In the genomic region with DNA sequence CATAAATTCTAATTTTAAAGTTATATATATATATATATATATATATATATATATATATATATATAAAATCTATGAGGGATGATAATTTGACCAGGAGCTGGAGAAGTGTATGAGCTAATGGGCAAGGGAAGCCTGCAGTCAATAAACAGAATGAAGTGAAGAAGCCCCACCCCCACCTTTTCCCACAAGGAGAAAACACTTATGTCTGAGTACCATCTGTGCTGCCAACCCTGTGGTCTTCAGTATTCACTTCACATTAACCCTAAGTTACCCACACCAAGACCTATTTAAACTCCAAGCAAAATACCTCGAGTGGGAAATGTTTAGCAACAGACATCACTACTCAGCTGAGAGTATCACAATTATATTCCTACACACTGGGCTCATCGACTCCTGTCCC, we compare ENCODE assay signal across 15 mouse cellular contexts. TPM values are rescaled to one million over a fixed set of nuclear protein-coding genes. Genes with fewer than 3 reads are reported as not detected.
DNase-seq lines count a peak whose midpoint lies in the region; ATAC-seq lines count a peak whose summit lies in the region.
"Had no signal": no experiment of that assay in that cellular context is flagged by ENCODE, and none has a peak within 500 bp of the region (broad histone marks: within the 10 kb centered on the region; RNA-seq: fewer than 3 reads in every experiment).

No protein-coding gene starts in this region.

- H3K4me2 ChIP-seq in neural tube, embryonic 13.5 days = peak overlapping the region; percentile 45
- no peak overlapping the region for H3K4me2 ChIP-seq in hindbrain, embryonic 12.5 days (replicated peaks)
- peak overlapping the region; percentile 45; the same call in 1 of the 2 replicates for H3K4me2 ChIP-seq in midbrain, embryonic 14.5 days (ENCODE audit: low read length)

- peak overlapping the region; percentile 84 for H3K27ac ChIP-seq in neural tube, embryonic 13.5 days (replicated peaks)
- peak overlapping the region; percentile 85 for H3K27ac ChIP-seq in hindbrain, embryonic 12.5 days
- peak overlapping the region; percentile 82 for H3K27ac ChIP-seq in midbrain, embryonic 14.5 days (replicated peaks; ENCODE audit: low read depth, low read length)
- H3K27ac ChIP-seq in embryonic facial prominence, embryonic 10.5 days (replicated peaks) = no peak overlapping the region
- H3K27ac ChIP-seq: gastrocnemius, adult 2 months; heart, embryonic 10.5 days; limb, embryonic 15.5 days had no signal

- peaks cover 46% of the 10 kb centered on the region for H3K4me1 ChIP-seq in neural tube, embryonic 13.5 days (replicated peaks)
- peaks cover 39% of the 10 kb centered on the region for H3K4me1 ChIP-seq in hindbrain, embryonic 12.5 days
- H3K4me1 ChIP-seq in midbrain, embryonic 14.5 days (ENCODE audit: control insufficient read depth, insufficient read depth, low read length) = peaks cover 28% of the 10 kb centered on the region
- peaks cover 37% of the 10 kb centered on the region for H3K4me1 ChIP-seq in embryonic facial prominence, embryonic 10.5 days

- H3K9me3 ChIP-seq in neural tube, embryonic 13.5 days = no peaks in the 10 kb centered on the region
- no peaks in the 10 kb centered on the region for H3K9me3 ChIP-seq in hindbrain, embryonic 12.5 days (replicated peaks)
- no peaks in the 10 kb centered on the region for H3K9me3 ChIP-seq in midbrain, embryonic 14.5 days (ENCODE audit: control insufficient read depth, low read length)
- H3K9me3 ChIP-seq in embryonic facial prominence, embryonic 10.5 days = no peaks in the 10 kb centered on the region
- H3K9me3 ChIP-seq: heart, embryonic 10.5 days; limb, embryonic 15.5 days; neural tube, embryonic 12.5 days had no signal

- no peak for ATAC-seq in neural tube, embryonic 13.5 days (ENCODE audit: low read depth)
- ATAC-seq in hindbrain, embryonic 12.5 days (ENCODE audit: low FRiP score) = no peak
- ATAC-seq in midbrain, embryonic 14.5 days (ENCODE audit: low FRiP score, low TSS enrichment) = no peak
- ATAC-seq: CD4-positive, CD25-positive, alpha-beta regulatory T cell, adult 4 months had no signal

- no peak overlapping the region for H3K4me3 ChIP-seq in neural tube, embryonic 13.5 days
- no peak overlapping the region for H3K4me3 ChIP-seq in hindbrain, embryonic 12.5 days
- no peak overlapping the region for H3K4me3 ChIP-seq in midbrain, embryonic 14.5 days (replicated peaks; ENCODE audit: low read depth, low read length)
- no peak overlapping the region for H3K4me3 ChIP-seq in embryonic facial prominence, embryonic 10.5 days
- H3K4me3 ChIP-seq: gastrocnemius, adult 2 months; limb, embryonic 15.5 days; megakaryocyte, embryonic 14.5 days; neural tube, embryonic 12.5 days had no signal

- DNase-seq in neural tube, embryonic 10.5 days (ENCODE audit: extremely low spot score, low spot score) = no peak
- peak; percentile 55 for DNase-seq in midbrain, embryonic 14.5 days
- DNase-seq in testis, postnatal 14 days (ENCODE audit: low spot score) = no peak
- no peak for DNase-seq in spleen, adult 12 weeks (ENCODE audit: low spot score)
- no peak for DNase-seq in embryonic facial prominence, embryonic 10.5 days (ENCODE audit: low spot score)
- DNase-seq: cerebellum, adult 11 months; gastrocnemius, adult 2 months had no signal

- no peak overlapping the region for H3K9ac ChIP-seq in neural tube, embryonic 13.5 days
- no peak overlapping the region for H3K9ac ChIP-seq in hindbrain, embryonic 12.5 days
- H3K9ac ChIP-seq in midbrain, embryonic 14.5 days (replicated peaks; ENCODE audit: low read length) = no peak overlapping the region
- H3K9ac ChIP-seq: limb, embryonic 15.5 days; neural tube, embryonic 12.5 days had no signal

- WGBS in neural tube, embryonic 13.5 days = 39% methylated on average over 2 of the region's 2 CpGs
- 38% methylated on average over 2 of the region's 2 CpGs for WGBS in hindbrain, embryonic 12.5 days
- 35% methylated on average over 2 of the region's 2 CpGs for WGBS in midbrain, embryonic 14.5 days
- 66% methylated on average over 2 of the region's 2 CpGs for WGBS in embryonic facial prominence, embryonic 10.5 days

- 0 out of 2 replicates have a peak, but pooled peaks cover 6% of the 10 kb centered on the region for H3K27me3 ChIP-seq in neural tube, embryonic 13.5 days
- peaks cover 4% of the 10 kb centered on the region; the same call in 1 of the 2 replicates for H3K27me3 ChIP-seq in hindbrain, embryonic 12.5 days
- no peaks in the 10 kb centered on the region for H3K27me3 ChIP-seq in midbrain, embryonic 14.5 days (ENCODE audit: control insufficient read depth, insufficient read depth, low read length)
- peaks cover 25% of the 10 kb centered on the region for H3K27me3 ChIP-seq in embryonic facial prominence, embryonic 10.5 days (replicated peaks; ENCODE audit: low read depth, poor library complexity, severe bottlenecking)
- H3K27me3 ChIP-seq: neural tube, embryonic 12.5 days had no signal

- no peaks in the 10 kb centered on the region for H3K36me3 ChIP-seq in neural tube, embryonic 13.5 days
- no peaks in the 10 kb centered on the region for H3K36me3 ChIP-seq in hindbrain, embryonic 12.5 days
- no peaks in the 10 kb centered on the region for H3K36me3 ChIP-seq in midbrain, embryonic 14.5 days (ENCODE audit: control insufficient read depth, insufficient read depth, low read length)
- no peaks in the 10 kb centered on the region for H3K36me3 ChIP-seq in embryonic facial prominence, embryonic 10.5 days (replicated peaks)
- H3K36me3 ChIP-seq: heart, embryonic 10.5 days; limb, embryonic 15.5 days; neural tube, embryonic 12.5 days had no signal

RNA-seq across cellular contexts. Expression of gene Fsip1, which starts 53.8 kb away (rescaled TPM):
- 2.0 and 2.7 TPM in 2 replicates for polyA plus RNA-seq in neural tube, embryonic 13.5 days (2015; fragmentation: Nextera tagmentation; extraction: Ambion mirVana)
- polyA plus RNA-seq in hindbrain, embryonic 12.5 days (2016; fragmentation: Nextera tagmentation; extraction: Ambion mirVana) = 2.5 and 3.3 TPM in 2 replicates
- polyA plus RNA-seq in midbrain, embryonic 14.5 days (2014; fragmentation: Nextera tagmentation; extraction: Ambion mirVana) = 3.2 and 3.5 TPM in 2 replicates
- polyA plus RNA-seq in embryonic facial prominence, embryonic 10.5 days (2016; fragmentation: Nextera tagmentation; extraction: Ambion mirVana) = 1.7 and 3.1 TPM in 2 replicates
- polyA plus RNA-seq: CD4-positive, CD25-positive, alpha-beta regulatory T cell, adult 4 months; large intestine, adult 2 months had no signal
